Mouse (Mus musculus): Measurements from ENCODE around the gene Mc3r.

GRCm38 (mm10) chr2:172291025-172291424 lies 42.7 kb downstream of the Mc3r start:
- TF ChIP-seq CTCF (IDR thresholded peaks at IDR 0.05; ENCODE audit: low read depth, low read length), result no peak
- TF ChIP-seq TAL1 (conservative IDR thresholded peaks at IDR 0.05; ENCODE audit: low read depth, low read length), result no peak
- TF ChIP-seq POLR2AphosphoS5 (IDR thresholded peaks at IDR 0.05; ENCODE audit: insufficient replicate concordance, low read depth, low read length), result no peak
- no peak for TF ChIP-seq GATA1 (IDR thresholded peaks at IDR 0.05; ENCODE audit: borderline replicate concordance, low read length)
- TF ChIP-seq GATA2 (IDR thresholded peaks at IDR 0.05; ENCODE audit: borderline replicate concordance, low read depth, low read length), result no peak
